Mouse (Mus musculus): ENCODE results near the gene Isca1.
"Not testable (repeated sequence)": the region's sequence is repeated elsewhere in the genome, so short reads cannot be mapped to it uniquely, and the experiment has no call there.

- not testable (repeated sequence) for TF ChIP-seq POLR2A (IDR thresholded peaks at IDR 0.05; ENCODE audit: borderline replicate concordance, extremely low read depth, insufficient read depth, insufficient read length, poor library complexity, severe bottlenecking); CTCF (IDR thresholded peaks at IDR 0.05; ENCODE audit: borderline replicate concordance, extremely low read depth, insufficient read depth, insufficient read length)
Measured at GRCm38 (mm10) chr13:59734347-59734746, 35.3 kb downstream of the Isca1 start.

Data from brain, embryonic 14.5 days (tissue).